Mouse (Mus musculus): ENCODE measurements around the gene Dusp6. TPM values are rescaled to one million over a fixed set of nuclear protein-coding genes. Genes with fewer than 3 reads are reported as not detected.

Dusp6 gene
- total RNA-seq, 1 experiment, result 83.0 TPM

DNA sequence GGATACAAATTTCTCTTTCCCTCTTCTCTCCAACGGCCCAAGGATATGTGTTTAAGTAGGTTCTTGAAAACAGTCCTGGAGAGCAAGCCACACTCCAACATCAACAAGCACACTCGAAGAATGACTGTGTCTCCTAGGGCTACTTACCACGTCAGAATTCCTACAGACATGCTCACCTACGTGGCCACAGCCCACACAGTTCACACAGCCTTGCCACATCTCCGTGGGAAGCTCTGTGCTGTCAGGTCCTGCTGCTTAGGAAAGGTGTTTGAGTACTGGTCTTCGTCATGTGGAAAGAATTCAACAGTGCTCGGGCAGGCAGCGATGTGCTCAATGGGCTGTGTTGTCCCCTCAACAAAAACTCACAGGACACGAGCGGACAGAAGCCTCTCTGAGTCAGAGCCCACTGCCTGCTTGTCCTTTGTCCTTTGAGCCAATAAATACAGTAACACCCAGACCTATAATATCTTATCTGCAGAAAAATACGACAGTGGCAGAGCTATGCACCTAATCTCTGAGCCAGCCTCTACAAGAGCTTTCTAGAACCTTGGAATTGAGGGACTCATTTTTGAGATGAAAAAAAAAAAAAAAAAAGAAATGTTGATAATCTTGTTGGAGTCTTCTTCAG, 25.7 kb upstream of the Dusp6 start:
- no peak overlapping the region for H3K4me3 ChIP-seq (ENCODE audit: insufficient read depth in 1 of 2, low read depth in 1 of 2, low read length in 2 of 2, poor library complexity in 1 of 2, severe bottlenecking in 1 of 2)
- no peaks in the 10 kb centered on the region for H3K9me3 ChIP-seq (ENCODE audit: control insufficient read depth, insufficient read depth, low read depth, low read length)
- no peak overlapping the region for H3K27ac ChIP-seq (ENCODE audit: insufficient read depth, low read depth, low read length, poor library complexity, severe bottlenecking)
- no peak for DNase-seq (ENCODE audit: low read depth, low spot score)
- no peaks in the 10 kb centered on the region for H3K4me1 ChIP-seq (ENCODE audit: control insufficient read depth in 2 of 2, insufficient read depth in 2 of 2, low read length in 2 of 2, poor library complexity in 1 of 2)
- no peaks in the 10 kb centered on the region for H3K36me3 ChIP-seq (ENCODE audit: control insufficient read depth, insufficient read depth, low read length, poor library complexity, severe bottlenecking)
- TF ChIP-seq ZNF384 (IDR thresholded peaks at IDR 0.05; ENCODE audit: low read depth, low read length) (no peak), CHD2 (IDR thresholded peaks at IDR 0.05; ENCODE audit: low read depth, low read length) (no peak), ZC3H11A (IDR thresholded peaks at IDR 0.05; ENCODE audit: borderline replicate concordance, low read depth, low read length) (no peak)
- H3K9ac ChIP-seq (ENCODE audit: insufficient read depth, low read depth, low read length, poor library complexity, severe bottlenecking), result no peak overlapping the region
- in situ Hi-C loops (cut with MboI; ENCODE audit: low sequenced_read_pairs in 2 of 2, unreplicated experiment in 2 of 2), result no loop called here

DNA sequence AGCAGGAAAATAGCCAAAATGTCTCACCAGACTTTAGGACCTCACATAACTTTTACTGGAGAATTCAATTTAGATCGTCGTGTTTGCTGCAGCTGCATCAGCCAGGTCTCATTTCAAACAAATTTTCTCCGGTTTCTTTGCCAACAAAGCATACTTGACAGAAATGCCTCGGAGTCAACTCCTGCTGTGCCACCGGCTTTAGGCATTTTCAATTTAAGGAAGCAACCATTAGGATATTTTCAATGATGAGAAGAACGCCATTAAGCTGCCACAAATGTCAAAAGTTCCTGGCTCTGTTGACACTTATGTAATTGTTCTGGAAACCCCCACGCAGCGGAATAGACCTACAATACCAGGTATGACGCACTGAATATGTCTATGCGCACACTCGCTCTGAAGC, 24.5 kb upstream of the Dusp6 start:
- no peak overlapping the region for H3K27ac ChIP-seq (ENCODE audit: insufficient read depth, low read depth, low read length, poor library complexity, severe bottlenecking)
- no peaks in the 10 kb centered on the region for H3K36me3 ChIP-seq (ENCODE audit: control insufficient read depth, insufficient read depth, low read length, poor library complexity, severe bottlenecking)
- no peak overlapping the region for H3K9ac ChIP-seq (ENCODE audit: insufficient read depth, low read depth, low read length, poor library complexity, severe bottlenecking)
- DNase-seq (ENCODE audit: low read depth, low spot score), result no peak
- in situ Hi-C loops (cut with MboI; ENCODE audit: low sequenced_read_pairs in 2 of 2, unreplicated experiment in 2 of 2), result no loop called here
- H3K4me1 ChIP-seq (ENCODE audit: control insufficient read depth in 2 of 2, insufficient read depth in 2 of 2, low read length in 2 of 2, poor library complexity in 1 of 2), result no peaks in the 10 kb centered on the region
- H3K4me3 ChIP-seq (ENCODE audit: insufficient read depth in 1 of 2, low read depth in 1 of 2, low read length in 2 of 2, poor library complexity in 1 of 2, severe bottlenecking in 1 of 2), result no peak overlapping the region
- no peaks in the 10 kb centered on the region for H3K9me3 ChIP-seq (ENCODE audit: control insufficient read depth, insufficient read depth, low read depth, low read length)
- TF ChIP-seq CHD2 (IDR thresholded peaks at IDR 0.05; ENCODE audit: low read depth, low read length) (no peak), HCFC1 (IDR thresholded peaks at IDR 0.05; ENCODE audit: borderline replicate concordance, insufficient read depth, low read length) (no peak), ZC3H11A (IDR thresholded peaks at IDR 0.05; ENCODE audit: borderline replicate concordance, low read depth, low read length) (no peak), MAFK (IDR thresholded peaks at IDR 0.05; ENCODE audit: insufficient read depth, low read depth, low read length) (no peak), ZNF384 (IDR thresholded peaks at IDR 0.05; ENCODE audit: low read depth, low read length) (no peak)

DNA sequence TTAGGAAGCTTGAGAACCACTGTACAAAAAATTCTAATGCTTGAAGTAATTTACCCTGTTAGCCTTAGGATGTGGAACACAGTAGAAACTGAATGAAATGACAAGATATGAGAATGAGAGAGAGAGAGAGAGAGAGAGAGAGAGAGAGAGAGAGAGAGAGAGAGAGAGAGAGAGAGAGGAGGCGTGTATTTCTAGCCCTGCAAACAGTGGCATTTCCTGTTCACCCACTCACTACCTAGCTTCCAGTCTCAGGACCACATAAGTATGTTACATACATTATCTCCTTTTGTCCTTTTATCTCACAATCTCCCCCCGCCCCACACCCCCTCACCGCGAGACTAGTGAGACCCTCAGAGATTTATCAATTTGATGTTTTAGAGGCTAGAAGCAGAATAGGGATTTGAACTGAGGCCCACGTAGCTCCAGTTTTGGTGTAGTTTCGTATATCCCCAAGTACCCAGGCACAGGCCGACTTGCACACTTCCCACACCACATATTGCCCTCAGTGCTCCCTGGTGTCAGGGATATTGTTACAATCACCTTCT, 21.7 kb upstream of the Dusp6 start:
- no peaks in the 10 kb centered on the region for H3K36me3 ChIP-seq (ENCODE audit: control insufficient read depth, insufficient read depth, low read length, poor library complexity, severe bottlenecking)
- no peak overlapping the region for H3K9ac ChIP-seq (ENCODE audit: insufficient read depth, low read depth, low read length, poor library complexity, severe bottlenecking)
- no peaks in the 10 kb centered on the region for H3K9me3 ChIP-seq (ENCODE audit: control insufficient read depth, insufficient read depth, low read depth, low read length)
- in situ Hi-C loops (cut with MboI; ENCODE audit: low sequenced_read_pairs in 2 of 2, unreplicated experiment in 2 of 2), result no loop called here
- no peak for DNase-seq (ENCODE audit: low read depth, low spot score)
- no peaks in the 10 kb centered on the region for H3K4me1 ChIP-seq (ENCODE audit: control insufficient read depth in 2 of 2, insufficient read depth in 2 of 2, low read length in 2 of 2, poor library complexity in 1 of 2)
- no peak overlapping the region for H3K27ac ChIP-seq (ENCODE audit: insufficient read depth, low read depth, low read length, poor library complexity, severe bottlenecking)
- TF ChIP-seq ZNF384 (IDR thresholded peaks at IDR 0.05; ENCODE audit: low read depth, low read length) (no peak), ZC3H11A (IDR thresholded peaks at IDR 0.05; ENCODE audit: borderline replicate concordance, low read depth, low read length) (no peak), HCFC1 (IDR thresholded peaks at IDR 0.05; ENCODE audit: borderline replicate concordance, insufficient read depth, low read length) (no peak)
- H3K4me3 ChIP-seq (ENCODE audit: insufficient read depth in 1 of 2, low read depth in 1 of 2, low read length in 2 of 2, poor library complexity in 1 of 2, severe bottlenecking in 1 of 2), result no peak overlapping the region

DNA sequence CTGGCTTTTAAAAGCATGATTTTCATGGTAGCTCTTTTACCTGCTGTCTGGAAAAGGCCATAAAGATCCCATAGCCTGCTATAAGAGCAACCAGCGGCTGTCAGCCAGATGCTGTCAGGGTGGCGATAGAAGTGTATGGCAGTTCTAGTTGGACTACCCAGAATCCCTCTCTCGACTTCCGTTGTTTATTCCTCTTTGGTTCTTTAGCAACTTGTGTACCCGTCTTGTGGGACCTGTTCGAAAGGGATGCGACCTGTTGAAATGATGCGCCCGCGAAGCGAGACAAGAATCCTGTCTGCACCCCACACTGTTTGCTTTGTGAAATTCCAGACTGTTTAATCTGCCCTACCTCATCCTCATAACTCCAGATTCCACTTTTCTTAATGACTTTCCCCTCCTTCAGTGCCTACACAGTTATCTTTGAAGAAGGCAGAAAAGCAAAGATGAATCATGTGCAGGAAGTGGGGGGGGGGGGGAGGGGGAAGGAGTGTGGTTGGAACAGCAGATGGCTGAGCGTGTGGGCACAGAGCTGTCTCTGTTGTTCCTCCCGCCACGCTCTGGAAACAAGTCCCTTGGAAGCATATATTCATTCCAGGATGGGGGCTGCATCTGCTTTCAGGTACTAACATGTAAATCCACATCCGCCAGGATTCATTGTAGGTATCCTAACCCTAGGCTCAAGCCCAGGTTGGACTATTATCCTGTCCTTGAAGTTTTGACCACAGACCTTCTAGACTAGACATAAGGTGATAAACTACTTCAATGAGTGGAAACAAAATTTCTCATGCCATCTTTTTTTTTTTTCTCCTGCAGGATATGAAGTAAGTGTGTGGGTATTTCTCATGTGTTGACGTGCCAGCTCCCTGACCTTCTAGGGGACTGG, 21.0 kb upstream of the Dusp6 start:
- in situ Hi-C loops (cut with MboI; ENCODE audit: low sequenced_read_pairs in 2 of 2, unreplicated experiment in 2 of 2), result no loop called here
- H3K9me3 ChIP-seq (ENCODE audit: control insufficient read depth, insufficient read depth, low read depth, low read length), result no peaks in the 10 kb centered on the region
- H3K9ac ChIP-seq (ENCODE audit: insufficient read depth, low read depth, low read length, poor library complexity, severe bottlenecking), result no peak overlapping the region
- H3K36me3 ChIP-seq (ENCODE audit: control insufficient read depth, insufficient read depth, low read length, poor library complexity, severe bottlenecking), result no peaks in the 10 kb centered on the region
- DNase-seq (ENCODE audit: low read depth, low spot score), result no peak
- H3K27ac ChIP-seq (ENCODE audit: insufficient read depth, low read depth, low read length, poor library complexity, severe bottlenecking), result no peak overlapping the region
- TF ChIP-seq ZC3H11A (IDR thresholded peaks at IDR 0.05; ENCODE audit: borderline replicate concordance, low read depth, low read length) (no peak), HCFC1 (IDR thresholded peaks at IDR 0.05; ENCODE audit: borderline replicate concordance, insufficient read depth, low read length) (no peak), MAFK (IDR thresholded peaks at IDR 0.05; ENCODE audit: insufficient read depth, low read depth, low read length) (no peak), CHD2 (IDR thresholded peaks at IDR 0.05; ENCODE audit: low read depth, low read length) (no peak), ZNF384 (IDR thresholded peaks at IDR 0.05; ENCODE audit: low read depth, low read length) (no peak)
- H3K4me3 ChIP-seq (ENCODE audit: insufficient read depth in 1 of 2, low read depth in 1 of 2, low read length in 2 of 2, poor library complexity in 1 of 2, severe bottlenecking in 1 of 2), result no peak overlapping the region
- H3K4me1 ChIP-seq (ENCODE audit: control insufficient read depth in 2 of 2, insufficient read depth in 2 of 2, low read length in 2 of 2, poor library complexity in 1 of 2), result no peaks in the 10 kb centered on the region

Data from ES-E14 (cell line).